Mouse (Mus musculus) testis, postnatal 10 days (tissue): ENCODE data around the gene Acsf3.
A peak's percentile ranks its signal among the peaks of the same experiment; 100 is the strongest.

Experiments used
- DNase-seq: peaks from one replicate; pipeline ENCODE4 v3.0.0; 2021; ENCODE audit warnings: low spot score

Gene Acsf3

DNA sequence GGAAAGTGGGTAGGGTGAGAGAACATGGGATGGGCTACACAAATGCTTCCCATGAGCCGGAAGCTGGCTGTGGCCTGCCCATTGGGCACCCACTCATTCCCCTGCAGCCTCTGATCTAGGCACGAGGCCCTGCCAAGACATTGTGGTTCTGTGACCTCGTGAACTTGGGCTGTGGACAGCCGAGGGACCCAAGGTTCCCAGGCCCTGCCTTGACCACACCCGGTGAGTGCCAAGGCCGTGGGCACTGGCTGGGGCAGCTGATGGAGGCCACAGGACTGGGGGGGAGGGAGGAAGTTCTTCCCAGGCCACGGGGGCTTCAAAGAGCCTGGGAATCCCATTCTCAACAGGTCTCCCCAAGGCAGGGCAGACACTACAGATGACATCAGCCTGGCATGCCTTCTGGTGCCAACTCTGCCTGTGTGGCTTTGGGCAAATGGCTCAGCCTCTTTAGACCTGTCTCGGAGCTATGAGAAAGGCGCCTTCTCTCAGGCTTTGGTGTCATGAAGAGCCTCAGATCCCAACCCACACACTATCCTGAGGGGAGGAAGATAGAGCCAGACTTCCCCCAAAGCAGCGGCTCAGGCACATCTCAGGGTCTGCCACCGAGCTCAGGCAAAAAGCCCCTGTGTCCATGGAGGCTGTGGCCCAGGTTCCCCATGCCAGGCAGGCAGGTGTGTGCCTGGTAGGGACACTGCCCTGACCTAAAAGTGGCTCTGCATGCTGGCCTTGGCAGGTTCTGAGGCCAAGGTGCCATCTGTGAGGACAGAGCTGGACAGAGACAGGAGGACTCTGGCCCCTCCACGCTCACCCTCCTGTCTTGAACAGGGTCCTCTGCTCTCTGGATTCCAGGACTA lies 76.6 kb downstream of the Acsf3 start:
- DNase-seq: no peak

DNA sequence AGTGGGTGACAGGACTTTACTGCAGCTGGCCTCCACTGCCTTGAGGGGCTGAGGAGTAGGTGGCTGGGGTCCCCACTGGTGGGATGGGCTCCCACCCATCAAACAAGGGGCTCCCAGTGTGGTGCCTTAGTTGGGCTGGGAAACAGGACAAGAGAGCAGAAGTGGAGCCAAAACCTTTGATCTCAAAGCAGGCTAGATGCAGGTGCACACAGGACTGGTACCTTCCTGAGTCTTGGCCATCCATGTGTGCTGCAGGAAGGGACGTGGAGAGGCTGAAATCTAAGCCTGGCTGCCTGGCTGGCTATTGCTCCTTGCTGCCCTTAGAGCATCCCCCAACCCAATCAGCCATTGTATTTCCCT lies 77.2 kb downstream of the Acsf3 start:
- no peak for DNase-seq

DNA sequence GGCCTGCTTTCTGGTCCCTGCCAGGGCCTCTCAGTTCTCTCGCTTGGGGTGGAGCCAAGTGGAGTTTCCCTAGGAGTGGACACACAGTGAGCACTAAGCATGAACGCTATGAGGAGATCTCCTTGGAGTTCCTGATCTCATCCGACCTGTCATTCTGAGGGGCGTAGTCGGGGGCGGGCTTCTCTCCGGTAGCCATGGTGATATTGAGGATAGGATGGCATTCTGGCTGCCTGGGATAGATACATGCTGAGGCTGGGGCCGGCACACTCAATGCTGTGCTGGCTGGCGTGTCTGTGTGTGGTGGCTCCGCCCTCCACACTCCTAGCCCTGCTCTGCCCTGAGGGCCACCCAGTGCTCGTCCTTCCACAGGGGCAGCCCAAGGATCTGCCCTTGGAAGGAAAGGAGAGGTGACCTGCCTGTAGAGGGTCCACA lies 78.1 kb downstream of the Acsf3 start:
- DNase-seq: peak; percentile 70

DNA sequence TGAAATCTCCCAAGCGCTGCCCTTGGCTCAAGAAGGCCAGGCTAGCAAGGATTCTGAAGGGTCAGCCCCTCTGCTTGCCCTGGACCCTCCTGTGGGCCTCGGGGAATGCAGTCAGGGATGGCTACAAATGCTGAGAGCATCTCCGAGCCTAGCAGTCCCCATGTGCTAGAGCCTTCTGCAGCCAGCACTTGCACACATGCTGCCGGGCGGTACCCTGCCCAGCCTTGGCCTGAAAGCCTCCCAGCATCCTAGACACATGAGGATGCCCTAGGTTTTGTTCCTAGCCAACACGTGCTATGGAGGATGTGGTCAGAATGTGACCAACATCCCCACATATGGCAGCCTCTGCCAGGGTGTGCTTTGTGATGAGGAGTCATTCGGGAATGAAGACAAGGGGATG lies 79.1 kb downstream of the Acsf3 start:
- DNase-seq: no peak

DNA sequence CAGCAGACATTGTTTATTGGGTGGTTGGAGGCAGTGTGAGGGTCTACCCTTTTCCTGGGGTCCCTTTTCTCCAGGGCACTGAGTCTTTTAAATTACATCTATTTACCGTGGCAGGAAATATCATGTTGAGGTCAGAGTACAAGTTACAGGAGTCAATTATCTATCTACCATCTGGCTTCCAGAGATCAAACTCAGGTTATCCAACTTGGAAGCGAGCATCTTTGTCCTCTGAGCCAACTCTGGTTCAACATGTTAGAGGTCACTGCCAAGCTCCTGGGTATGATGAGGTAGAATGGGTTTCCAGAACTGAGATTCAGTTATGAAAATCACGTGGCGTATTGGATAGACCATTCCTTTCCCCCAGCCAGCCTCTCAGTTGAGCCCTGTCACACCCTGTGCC lies 79.8 kb downstream of the Acsf3 start:
- DNase-seq: no peak

DNA sequence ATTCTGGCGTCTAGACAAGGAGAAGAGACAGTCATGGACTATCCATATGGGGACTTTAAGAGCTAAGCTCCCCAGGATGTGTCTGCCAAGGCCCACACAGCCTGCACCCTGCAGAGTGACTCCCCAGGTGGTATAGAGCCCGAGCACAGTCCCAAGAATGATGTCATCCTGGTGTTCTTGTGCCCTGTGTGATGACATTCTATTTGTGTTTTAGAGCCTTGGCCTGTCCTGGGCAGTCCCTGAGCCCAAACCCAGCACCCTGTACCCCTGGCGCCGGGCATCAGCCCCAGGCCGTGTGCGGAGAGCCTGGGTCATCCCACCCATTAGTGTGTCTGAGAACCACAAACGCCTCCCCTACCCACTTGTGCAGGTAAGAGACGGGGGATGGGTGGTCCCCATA lies 81.0 kb downstream of the Acsf3 start:
- no peak for DNase-seq

DNA sequence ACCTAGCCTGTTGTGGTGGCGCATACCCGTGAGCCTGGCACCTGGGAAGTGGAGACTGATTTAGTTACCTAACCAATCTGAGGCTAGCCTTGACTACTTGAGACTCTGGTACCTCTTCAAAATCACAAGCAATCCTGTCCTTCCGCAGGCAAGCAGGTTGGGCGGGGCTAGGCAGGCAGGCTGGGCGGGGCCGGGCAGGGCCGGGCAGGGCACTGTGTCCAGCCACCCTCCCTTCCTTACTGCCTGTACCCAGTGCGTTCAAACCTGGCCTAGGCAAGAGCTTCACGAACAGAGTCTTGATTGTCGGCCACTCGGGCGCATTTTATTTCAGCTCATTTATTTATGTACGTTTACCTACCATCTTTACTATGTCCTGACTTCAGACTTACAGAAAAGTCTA lies 84.6 kb downstream of the Acsf3 start:
- DNase-seq: no peak

DNA sequence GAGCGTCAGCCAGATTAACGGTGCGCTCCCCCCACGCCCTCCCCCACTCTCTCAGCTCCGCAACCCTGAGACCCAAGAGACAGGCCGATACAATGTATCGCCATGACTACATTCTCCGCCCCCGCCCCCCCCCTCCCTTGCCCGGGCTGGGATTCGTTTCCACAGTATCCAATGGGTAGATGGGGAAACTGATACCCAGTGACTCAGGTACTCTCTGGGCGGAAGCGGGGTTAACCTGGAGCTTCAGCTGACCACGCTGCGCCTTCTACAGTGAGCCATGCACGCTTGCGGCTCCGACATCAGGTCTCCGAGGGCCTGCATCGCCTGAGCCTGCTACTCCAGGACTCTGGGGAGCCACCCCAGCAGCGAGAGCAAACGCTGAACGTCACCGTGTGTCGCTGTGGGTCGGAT lies 89.4 kb downstream of the Acsf3 start:
- no peak for DNase-seq

DNA sequence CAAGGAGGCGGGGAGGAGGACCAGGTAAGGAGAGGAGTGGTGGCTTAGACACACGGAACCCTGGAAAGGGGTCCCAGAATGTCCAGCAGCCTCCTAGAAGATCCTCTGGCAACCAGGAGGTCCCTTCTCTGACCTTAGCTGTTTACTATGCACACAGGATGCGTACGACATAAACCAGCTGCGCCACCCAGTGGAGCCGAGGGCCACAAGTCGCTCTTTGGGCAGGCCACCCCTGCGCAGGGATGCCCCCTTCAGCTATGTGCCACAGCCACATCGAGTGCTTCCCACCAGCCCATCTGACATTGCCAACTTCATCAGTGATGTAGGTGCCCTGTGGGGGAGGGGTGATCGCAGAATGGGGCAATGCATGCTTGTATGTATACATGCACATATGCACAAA lies 90.2 kb downstream of the Acsf3 start:
- no peak for DNase-seq

DNA sequence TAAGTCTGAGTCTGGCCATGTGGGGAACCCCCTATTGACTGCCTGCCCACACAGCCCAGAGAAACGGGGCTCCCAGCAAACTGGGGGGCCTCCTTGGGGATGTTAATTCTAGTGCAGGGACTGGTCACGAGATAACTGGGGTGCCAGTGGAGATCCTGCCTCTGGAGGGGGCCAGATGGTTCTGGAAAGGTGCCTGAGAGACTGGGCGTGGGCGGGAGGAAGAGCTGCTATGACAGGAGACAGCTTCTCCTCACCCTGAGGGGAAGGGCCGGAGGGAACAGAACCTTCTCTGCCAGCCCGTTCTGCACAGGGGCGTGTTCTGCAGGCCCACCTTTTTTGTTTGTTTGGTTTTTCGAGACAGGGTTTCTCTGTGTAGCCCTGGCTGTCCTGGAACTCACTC lies 90.9 kb downstream of the Acsf3 start:
- DNase-seq: no peak
